Mouse (Mus musculus) small intestine, adult 2 months (tissue): ENCODE results near the gene Tmem33.

ENCODE experiments used
- CTCF ChIP-seq: fragments of 200-500 bp; IDR thresholded peaks from 2 replicates; pipeline ENCODE4 v1.5.1; 2012; ENCODE audit warnings: low read depth, mild to moderate bottlenecking, control low read depth, inconsistent platforms, low read length, moderate library complexity, mixed read lengths; ENCODE audit not compliant: insufficient replicate concordance, insufficient read length; ENCODE audit errors: extremely low read depth
- POLR2A ChIP-seq: fragments of 200-500 bp; IDR thresholded peaks from 2 replicates; pipeline ENCODE4 v1.6.1; 2012; ENCODE audit warnings: low read depth, mild to moderate bottlenecking, control low read depth, inconsistent platforms, low read length, moderate library complexity

DNA sequence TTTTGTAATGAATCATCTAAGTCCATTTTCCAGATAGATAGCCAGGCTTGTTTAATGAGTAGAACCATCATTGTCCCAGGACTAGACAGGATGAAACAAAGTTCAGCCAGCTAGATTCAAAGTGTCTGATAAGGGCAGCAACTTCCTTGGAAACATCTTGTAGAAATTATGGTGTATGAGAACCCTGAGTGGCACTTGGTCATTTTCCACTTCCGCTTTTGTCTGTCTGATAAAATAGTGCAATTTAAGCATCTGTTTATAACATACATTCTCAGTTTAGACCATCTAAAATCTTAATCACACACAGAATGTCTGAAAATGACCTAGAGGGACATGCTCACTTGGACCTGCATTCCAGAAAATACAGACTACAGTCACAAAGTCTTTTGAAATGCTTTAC lies 43.5 kb downstream of the Tmem33 start:
- TF ChIP-seq CTCF, result no peak
- TF ChIP-seq POLR2A, result no peak
